1 mouse cellular context compared by ENCODE assay signal in the genomic region with DNA sequence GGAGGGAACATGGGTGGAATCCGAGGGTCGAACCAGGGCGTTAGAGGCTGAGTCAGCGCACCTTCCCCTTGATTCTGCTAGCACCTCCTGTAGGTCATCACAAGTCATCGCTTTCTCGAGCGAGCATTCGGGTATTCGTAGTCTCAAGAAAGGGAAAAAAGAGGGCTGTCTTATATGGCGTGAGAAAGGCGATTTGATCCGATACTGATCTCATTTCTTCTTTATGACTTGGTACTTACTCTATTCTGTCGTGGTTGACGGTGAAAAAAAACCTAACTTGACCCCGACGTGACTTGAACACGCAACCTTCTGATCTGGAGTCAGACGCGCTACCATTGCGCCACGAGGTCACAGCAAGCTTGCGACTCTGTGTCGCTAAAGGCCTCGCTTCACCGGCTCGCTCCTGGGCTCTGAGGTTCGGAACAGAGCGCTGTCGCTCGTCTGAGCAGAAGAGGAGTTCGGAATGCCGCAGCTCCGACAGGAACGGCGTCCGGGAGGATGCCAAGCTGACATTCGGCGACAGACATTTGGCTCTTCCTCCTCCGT.
TF ChIP-seq lines count a peak whose summit lies in the region.

No protein-coding gene starts in this region.

TF ChIP-seq in MEL, 35 proteins besides CTCF, POLR2A, EP300 and RAD21 (continued from another document):
- TF ChIP-seq SIN3A (IDR thresholded peaks at IDR 0.05; ENCODE audit: low read length) (no peak), ZKSCAN1 (IDR thresholded peaks at IDR 0.05; ENCODE audit: low read depth, low read length) (no peak), MAZ (IDR thresholded peaks at IDR 0.05; ENCODE audit: low read depth, low read length) (no peak), ELF1 (IDR thresholded peaks at IDR 0.05; ENCODE audit: low read depth, low read length) (peak; percentile 79), E2F4 (IDR thresholded peaks at IDR 0.05; ENCODE audit: borderline replicate concordance, low read depth, low read length) (peak; percentile 21; the same call in 1 of the 2 replicates), USF2 (IDR thresholded peaks at IDR 0.05; ENCODE audit: borderline replicate concordance in 1 of 2, insufficient read depth in 1 of 2, low read depth in 1 of 2, low read length in 2 of 2) (no peak), MXI1 (IDR thresholded peaks at IDR 0.05; ENCODE audit: low read depth, low read length) (peak; percentile 76; the same call in 1 of the 2 replicates), BHLHE40 (IDR thresholded peaks at IDR 0.05; ENCODE audit: borderline replicate concordance, low read depth, low read length) (no peak), GATA1 (IDR thresholded peaks at IDR 0.05; ENCODE audit: low read depth, low read length) (peak; percentile 81), TBP (IDR thresholded peaks at IDR 0.05; ENCODE audit: low read depth, low read length) (peak; percentile 100), POLR2AphosphoS2 (IDR thresholded peaks at IDR 0.05; ENCODE audit: low read length) (no peak), MAFK (IDR thresholded peaks at IDR 0.05; ENCODE audit: borderline replicate concordance, low read depth, low read length) (peak; percentile 99), SMC3 (IDR thresholded peaks at IDR 0.05; ENCODE audit: low read depth, low read length) (peak; percentile 63), HCFC1 (IDR thresholded peaks at IDR 0.05; ENCODE audit: low read depth, low read length) (0 out of 2 replicates have a peak, but pooled peaks have one; percentile 52), MYC (IDR thresholded peaks at IDR 0.05; ENCODE audit: low read depth, low read length) (peak; percentile 83)
